Mouse (Mus musculus) E14TG2a.4 (cell line): ENCODE data around the gene Brd4.
A peak's percentile ranks its signal among the peaks of the same experiment; 100 is the strongest.

Experiments used
- H3K27me3 ChIP-seq: 2 replicates; pipeline ENCODE4 v1.6.1; 2014; ENCODE audit warnings: low read length, control low read depth; ENCODE audit not compliant: insufficient read depth
- H3K36me3 ChIP-seq: 2 replicates; pipeline ENCODE4 v1.6.1; 2014; ENCODE audit warnings: low read length, control low read depth; ENCODE audit not compliant: insufficient read depth
- H3K4me1 ChIP-seq: replicated peaks from 2 replicates; pipeline ENCODE4 v1.6.1; 2014; ENCODE audit warnings: low read depth, low read length, control low read depth
- H3K4me3 ChIP-seq: replicated peaks from 2 replicates; pipeline ENCODE4 v1.5.1; 2014; ENCODE audit warnings: mild to moderate bottlenecking, low read length
- H3K9me3 ChIP-seq: 2 replicates; pipeline ENCODE4 v1.6.1; 2014; ENCODE audit warnings: low read length, control low read depth
- CTCF ChIP-seq: conservative IDR thresholded peaks from 2 replicates; pipeline ENCODE4 v1.5.1; 2014; ENCODE audit warnings: low read length
- NANOG ChIP-seq: IDR thresholded peaks from 2 replicates; pipeline ENCODE4 v1.6.1; 2014; ENCODE audit warnings: borderline replicate concordance, low read length, mixed read lengths
- POU5F1 ChIP-seq: IDR thresholded peaks from 2 replicates; pipeline ENCODE4 v1.6.1; 2014; ENCODE audit warnings: low read length, borderline replicate concordance

The Brd4 gene

GRCm38 (mm10) chr17:32317708-32318107 is 33.2 kb upstream of the Brd4 start:
- TF ChIP-seq POU5F1 (no peak), CTCF (no peak), NANOG (no peak)
- H3K4me1 ChIP-seq = peaks cover 65% of the 10 kb centered on the region
- no peaks in the 10 kb centered on the region for H3K9me3 ChIP-seq
- no peak overlapping the region for H3K4me3 ChIP-seq
- no peaks in the 10 kb centered on the region for H3K27me3 ChIP-seq
- H3K36me3 ChIP-seq = peaks cover 69% of the 10 kb centered on the region

DNA sequence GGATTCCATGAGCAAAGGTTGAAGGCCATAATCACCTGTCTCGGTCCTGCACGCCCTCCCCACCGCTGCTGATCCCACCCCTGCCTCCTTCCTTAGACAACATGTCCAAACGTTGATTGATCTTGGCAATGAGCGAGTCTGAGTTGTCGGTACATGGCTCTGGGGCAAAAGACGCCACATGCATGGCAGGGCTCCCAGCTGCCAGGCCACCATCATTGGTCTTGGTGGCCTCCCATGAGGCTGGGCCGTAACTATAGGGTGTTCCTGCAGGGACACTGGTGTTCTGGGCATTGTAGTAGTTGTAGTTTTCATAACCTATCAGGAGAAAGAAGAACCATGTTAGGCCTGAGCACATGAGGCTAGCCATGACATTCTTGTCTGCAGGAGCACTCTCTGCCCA is 32.5 kb upstream of the Brd4 start:
- no peaks in the 10 kb centered on the region for H3K9me3 ChIP-seq
- TF ChIP-seq NANOG (no peak), CTCF (no peak), POU5F1 (no peak)
- H3K27me3 ChIP-seq = no peaks in the 10 kb centered on the region
- H3K4me3 ChIP-seq = no peak overlapping the region
- H3K36me3 ChIP-seq = peaks cover 71% of the 10 kb centered on the region
- peaks cover 64% of the 10 kb centered on the region for H3K4me1 ChIP-seq

GRCm38 (mm10) chr17:32315560-32315959 is 31.0 kb upstream of the Brd4 start:
- Histone ChIP-seq H3K27me3 (no peaks in the 10 kb centered on the region), H3K36me3 (peaks cover 82% of the 10 kb centered on the region), H3K4me1 (peaks cover 58% of the 10 kb centered on the region), H3K9me3 (no peaks in the 10 kb centered on the region), H3K4me3 (no peak overlapping the region)
- TF ChIP-seq NANOG (no peak), POU5F1 (no peak), CTCF (no peak)

DNA sequence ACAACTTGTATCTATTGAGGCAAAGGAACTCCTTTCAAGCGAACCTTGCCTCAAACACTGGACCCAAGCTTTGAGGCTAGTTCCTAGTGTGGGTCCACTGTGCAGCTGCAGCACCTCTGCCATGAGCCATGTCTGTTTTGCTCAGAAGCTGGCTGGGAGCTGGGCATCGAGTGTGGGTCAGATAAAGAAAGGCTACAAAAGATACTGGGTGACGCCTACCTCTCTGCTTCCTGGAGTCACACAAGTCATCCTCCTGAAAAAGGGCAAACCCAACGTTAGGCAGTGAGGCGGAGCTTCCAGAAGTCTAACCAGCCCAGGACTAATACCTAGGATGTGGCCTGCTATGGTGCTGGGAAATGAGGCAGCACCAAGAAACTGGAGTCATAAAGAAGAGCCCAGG is 29.4 kb upstream of the Brd4 start:
- H3K27me3 ChIP-seq = no peaks in the 10 kb centered on the region
- H3K4me3 ChIP-seq = no peak overlapping the region
- peaks cover 58% of the 10 kb centered on the region for H3K4me1 ChIP-seq
- no peaks in the 10 kb centered on the region for H3K9me3 ChIP-seq
- peaks cover 99% of the 10 kb centered on the region for H3K36me3 ChIP-seq
- TF ChIP-seq CTCF (no peak), NANOG (no peak), POU5F1 (no peak)

- no peak for TF ChIP-seq NANOG
- TF ChIP-seq CTCF = no peak
- TF ChIP-seq POU5F1 = no peak
- peaks cover 52% of the 10 kb centered on the region for H3K4me1 ChIP-seq
- H3K9me3 ChIP-seq = no peaks in the 10 kb centered on the region
- H3K36me3 ChIP-seq = peaks cover 100% of the 10 kb centered on the region
- H3K27me3 ChIP-seq = no peaks in the 10 kb centered on the region
- H3K4me3 ChIP-seq = no peak overlapping the region
Measured at GRCm38 (mm10) chr17:32312801-32313200, 28.3 kb upstream of the Brd4 start.

- TF ChIP-seq NANOG (no peak), POU5F1 (no peak), CTCF (no peak)
- Histone ChIP-seq H3K36me3 (peaks cover 100% of the 10 kb centered on the region), H3K9me3 (no peaks in the 10 kb centered on the region), H3K4me3 (no peak overlapping the region), H3K27me3 (no peaks in the 10 kb centered on the region), H3K4me1 (peaks cover 40% of the 10 kb centered on the region)
Measured at GRCm38 (mm10) chr17:32307963-32308362, 23.4 kb upstream of the Brd4 start.

DNA sequence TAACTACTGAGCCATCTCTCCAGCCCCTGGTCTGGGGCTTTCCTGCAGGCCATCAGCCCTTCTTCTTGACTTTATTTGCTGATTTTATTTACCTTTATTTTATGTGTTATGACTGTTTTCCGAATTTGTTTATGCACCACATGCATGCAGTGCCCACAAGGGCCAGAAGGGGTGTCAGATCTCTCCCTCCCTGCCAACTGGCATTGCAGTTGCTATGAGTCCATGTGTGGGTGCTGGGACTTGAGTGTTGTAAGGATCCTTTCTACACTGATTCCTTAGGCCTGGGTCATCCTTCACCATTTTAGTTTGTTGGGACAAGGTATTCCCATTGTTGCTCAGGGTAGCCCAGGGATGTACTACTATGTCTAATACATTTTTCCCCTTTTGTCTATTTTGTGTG is 13.6 kb upstream of the Brd4 start:
- peaks cover 33% of the 10 kb centered on the region for H3K4me1 ChIP-seq
- no peaks in the 10 kb centered on the region for H3K27me3 ChIP-seq
- peaks cover 3% of the 10 kb centered on the region for H3K36me3 ChIP-seq
- H3K9me3 ChIP-seq = no peaks in the 10 kb centered on the region
- TF ChIP-seq CTCF = peak; percentile 49
- TF ChIP-seq NANOG = no peak
- no peak overlapping the region for H3K4me3 ChIP-seq

DNA sequence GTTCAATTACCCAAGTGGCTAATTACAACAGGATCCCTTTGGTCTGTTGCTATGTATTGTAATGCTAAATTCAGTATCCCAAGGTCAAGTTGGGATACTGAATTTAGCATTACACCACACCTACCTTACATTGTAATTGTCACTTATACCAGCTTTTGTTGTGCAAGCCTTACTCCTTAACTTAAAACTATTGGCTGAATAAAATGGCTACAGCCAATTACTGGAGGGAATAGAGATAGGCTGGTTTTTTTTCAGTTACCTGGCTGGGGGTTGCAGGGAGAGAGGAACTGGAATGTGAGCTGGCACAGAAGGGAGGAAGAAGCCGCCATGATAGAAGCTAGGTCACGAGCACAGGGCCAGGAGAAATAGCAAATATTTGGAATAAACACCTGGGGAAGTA is 11.4 kb upstream of the Brd4 start:
- no peak for TF ChIP-seq CTCF
- TF ChIP-seq NANOG = 0 out of 2 replicates have a peak, but pooled peaks have one; percentile 29

GRCm38 (mm10) chr17:32295160-32295559 is 10.6 kb upstream of the Brd4 start:
- Histone ChIP-seq H3K4me3 (no peak overlapping the region), H3K36me3 (no peaks in the 10 kb centered on the region), H3K27me3 (no peaks in the 10 kb centered on the region), H3K4me1 (peaks cover 43% of the 10 kb centered on the region), H3K9me3 (0 out of 2 replicates have a peak, but pooled peaks cover 5% of the 10 kb centered on the region)
- no peak for TF ChIP-seq POU5F1
- TF ChIP-seq CTCF = no peak
- no peak for TF ChIP-seq NANOG

More for the DNA sequence above, 11.4 kb upstream of the Brd4 start:
- Histone ChIP-seq H3K9me3 (0 out of 2 replicates have a peak, but pooled peaks cover 5% of the 10 kb centered on the region), H3K36me3 (no peaks in the 10 kb centered on the region), H3K4me3 (no peak overlapping the region), H3K4me1 (peaks cover 42% of the 10 kb centered on the region), H3K27me3 (no peaks in the 10 kb centered on the region)
